Mouse (Mus musculus) gonadal fat pad, adult 2 months (tissue): ENCODE measurements around the gene Gm37240. TPM values are rescaled to one million over a fixed set of nuclear protein-coding genes. Genes with fewer than 3 reads are reported as not detected.

Experiments
- DNase-seq: peaks from one replicate; pipeline ENCODE4 v3.0.0-alpha.2; 2012; ENCODE audit warnings: low read depth
- polyA plus RNA-seq: library from polyadenylated mRNA; depleted of rRNA; stranded (reverse); fragments of >200 nt; gene quantifications from 2 replicates; pipeline ENCODE4 v1.2.3, GENCODE M21; 2012

Gm37240 gene
- polyA plus RNA-seq, 1 experiment = 6.2 TPM

GRCm38 (mm10) chr3:85878911-85879310, 8.4 kb downstream of the Gm37240 start:
- no peak for DNase-seq

GRCm38 (mm10) chr3:85863996-85864395, 23.3 kb downstream of the Gm37240 start:
- DNase-seq = no peak

- no peak for DNase-seq
Measured at GRCm38 (mm10) chr3:85862886-85863285, 24.4 kb downstream of the Gm37240 start.

GRCm38 (mm10) chr3:85860996-85861395, 26.3 kb downstream of the Gm37240 start:
- DNase-seq = no peak

- no peak for DNase-seq
Measured at GRCm38 (mm10) chr3:85859311-85859710, 28.0 kb downstream of the Gm37240 start.

- DNase-seq = no peak
Measured at GRCm38 (mm10) chr3:85858140-85859135, 28.9 kb downstream of the Gm37240 start.

- DNase-seq = no peak
Measured at GRCm38 (mm10) chr3:85857083-85857482, 30.2 kb downstream of the Gm37240 start.

GRCm38 (mm10) chr3:85855947-85856346, 31.4 kb downstream of the Gm37240 start:
- no peak for DNase-seq

GRCm38 (mm10) chr3:85855043-85855442, 32.3 kb downstream of the Gm37240 start:
- DNase-seq = no peak

GRCm38 (mm10) chr3:85854143-85854542, 33.2 kb downstream of the Gm37240 start:
- DNase-seq = no peak

GRCm38 (mm10) chr3:85853715-85854114, 33.6 kb downstream of the Gm37240 start:
- DNase-seq = no peak

GRCm38 (mm10) chr3:85850079-85850478, 37.2 kb downstream of the Gm37240 start:
- DNase-seq = no peak

GRCm38 (mm10) chr3:85846316-85846715, 41.0 kb downstream of the Gm37240 start:
- DNase-seq = no peak

- no peak for DNase-seq
Measured at GRCm38 (mm10) chr3:85845341-85845740, 42.0 kb downstream of the Gm37240 start.

- no peak for DNase-seq
Measured at GRCm38 (mm10) chr3:85842881-85843218, 44.5 kb downstream of the Gm37240 start.

GRCm38 (mm10) chr3:85842177-85842880, 45.0 kb downstream of the Gm37240 start:
- DNase-seq = no peak

- no peak for DNase-seq
Measured at GRCm38 (mm10) chr3:85841454-85842176, 45.7 kb downstream of the Gm37240 start.

- no peak for DNase-seq
Measured at GRCm38 (mm10) chr3:85833627-85834026, 53.7 kb downstream of the Gm37240 start.

GRCm38 (mm10) chr3:85832490-85833155, 54.7 kb downstream of the Gm37240 start:
- no peak for DNase-seq

- no peak for DNase-seq
Measured at GRCm38 (mm10) chr3:85831785-85832184, 55.5 kb downstream of the Gm37240 start.

GRCm38 (mm10) chr3:85829047-85829446, 58.3 kb downstream of the Gm37240 start:
- DNase-seq = no peak

- no peak for DNase-seq
Measured at GRCm38 (mm10) chr3:85827815-85828214, 59.5 kb downstream of the Gm37240 start.
